Mouse (Mus musculus) cortical plate, adult 2 months (tissue): ENCODE results near the gene Pak6.

Experiments
- CTCF ChIP-seq: fragments of 200-500 bp; IDR thresholded peaks from 2 replicates; pipeline ENCODE4 v1.5.1; 2011; ENCODE audit warnings: mild to moderate bottlenecking, control low read depth, low read length; ENCODE audit not compliant: insufficient read depth; ENCODE audit errors: extremely low read depth
- POLR2A ChIP-seq: fragments of 200-500 bp; IDR thresholded peaks from 2 replicates; pipeline ENCODE4 v1.6.1; 2011; ENCODE audit warnings: mild to moderate bottlenecking, low read length, control low read depth; ENCODE audit not compliant: insufficient read depth; ENCODE audit errors: extremely low read depth

DNA sequence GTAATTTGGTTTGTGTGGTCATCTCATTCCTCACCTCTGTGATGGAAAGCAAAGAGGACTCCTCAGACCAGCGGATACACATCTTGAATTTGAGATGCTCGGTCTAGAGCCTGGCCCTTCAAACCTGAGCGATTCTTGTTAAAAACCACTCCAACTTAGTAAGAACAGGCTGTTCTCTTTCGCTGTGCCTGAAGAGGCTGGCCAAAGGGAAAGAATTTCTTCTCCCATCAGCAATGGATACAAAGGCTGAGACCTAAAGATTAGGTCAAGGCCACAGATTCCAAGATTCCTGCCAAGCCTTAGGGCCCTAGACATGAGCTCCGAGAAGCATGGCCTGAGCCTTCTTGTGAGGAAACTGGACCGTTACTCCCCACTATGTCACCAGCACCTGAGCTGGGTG, 17.8 kb downstream of the Pak6 start:
- TF ChIP-seq POLR2A (no peak), CTCF (no peak)
